Mouse (Mus musculus) embryonic facial prominence, embryonic 11.5 days (tissue): ENCODE results near the gene Chst7. TPM values are rescaled to one million over a fixed set of nuclear protein-coding genes. Genes with fewer than 3 reads are reported as not detected.

Source experiments
- ATAC-seq: fragments of 200-750 bp; cut with Nextera tagmentation; replicated peaks from 2 replicates; pipeline ENCODE4 v1.8.0; 2017; ENCODE audit warnings: low read depth; ENCODE audit not compliant: insufficient number of reproducible peaks, low FRiP score, low TSS enrichment
- DNase-seq: peaks from one replicate; pipeline ENCODE4 v3.0.0-alpha.2; 2015; ENCODE audit warnings: low spot score
- H3K27ac ChIP-seq: fragments of 300-500 bp; sonication (generic); replicated peaks from 2 replicates; pipeline ENCODE4 v1.5.1; 2014; ENCODE audit warnings: mild to moderate bottlenecking, low read depth, low read length, control low read depth
- H3K27me3 ChIP-seq: fragments of 300-500 bp; sonication (generic); 2 replicates; pipeline ENCODE4 v1.6.1; 2014; ENCODE audit warnings: mild to moderate bottlenecking, low read length, moderate library complexity, mixed read lengths; ENCODE audit not compliant: control insufficient read depth, insufficient read depth
- H3K36me3 ChIP-seq: fragments of 300-500 bp; sonication (generic); replicated peaks from 2 replicates; pipeline ENCODE4 v1.6.1; 2014; ENCODE audit warnings: low read depth, mild to moderate bottlenecking, low read length, moderate library complexity, mixed read lengths; ENCODE audit not compliant: control insufficient read depth, insufficient read depth
- H3K4me1 ChIP-seq: fragments of 300-500 bp; sonication (generic); 2 replicates; pipeline ENCODE4 v1.6.1; 2014; ENCODE audit warnings: low read length, mixed read lengths; ENCODE audit not compliant: control insufficient read depth, insufficient read depth
- H3K4me2 ChIP-seq: fragments of 300-500 bp; sonication (generic); 2 replicates; pipeline ENCODE4 v1.6.1; 2014; ENCODE audit warnings: low read depth, mild to moderate bottlenecking, control low read depth, low read length, moderate library complexity
- H3K4me3 ChIP-seq: fragments of 300-500 bp; sonication (generic); 2 replicates; pipeline ENCODE4 v1.5.1; 2014; ENCODE audit warnings: low read depth, low read length, control low read depth
- H3K9ac ChIP-seq: fragments of 300-500 bp; sonication (generic); replicated peaks from 2 replicates; pipeline ENCODE4 v1.6.1; 2014; ENCODE audit warnings: mild to moderate bottlenecking, control low read depth, low read length
- H3K9me3 ChIP-seq: fragments of 300-500 bp; sonication (generic); replicated peaks from 2 replicates; pipeline ENCODE4 v1.6.1; 2016; ENCODE audit warnings: mild to moderate bottlenecking, low read length, inconsistent platforms, mixed read lengths; ENCODE audit not compliant: control insufficient read depth
- WGBS: fragments of 180-500 bp; shearing (Covaris S2); extraction: QIAGEN DNeasy Blood & Tissue Kit; methylation state at CpG from one replicate; pipeline ENCODE4 v1.1.7; 2014; 5-methylcytosine and 5-hydroxymethylcytosine counted together
- polyA plus RNA-seq: library from polyadenylated mRNA; unstranded; fragments of >200 nt; fragmentation: Nextera tagmentation; extraction: Ambion mirVana; gene quantifications from 2 replicates; pipeline ENCODE4 v1.2.1, GENCODE M21; 2014

Chst7 gene
- polyA plus RNA-seq, 1 experiment from 2014 or later, result 1.8 TPM

- Histone ChIP-seq H3K9ac (no peak overlapping the region), H3K4me3 (no peak overlapping the region), H3K36me3 (no peaks in the 10 kb centered on the region), H3K27ac (no peak overlapping the region), H3K4me1 (no peaks in the 10 kb centered on the region), H3K27me3 (no peaks in the 10 kb centered on the region), H3K9me3 (no peaks in the 10 kb centered on the region), H3K4me2 (no peak overlapping the region)
- no peak for ATAC-seq
- WGBS, result 76% methylated on average over 2 of the region's 2 CpGs
- no peak for DNase-seq
Observed at GRCm38 (mm10) chrX:20117717-20118116, 58.4 kb downstream of the Chst7 start.

GRCm38 (mm10) chrX:20125481-20125880, 66.1 kb downstream of the Chst7 start:
- no peak overlapping the region for H3K9ac ChIP-seq
- 69% methylated on average over 2 of the region's 2 CpGs for WGBS
- no peak for DNase-seq
- no peak overlapping the region for H3K27ac ChIP-seq
- no peak for ATAC-seq
- H3K4me3 ChIP-seq, result no peak overlapping the region
- H3K9me3 ChIP-seq, result no peaks in the 10 kb centered on the region
- no peak overlapping the region for H3K4me2 ChIP-seq
- H3K27me3 ChIP-seq, result no peaks in the 10 kb centered on the region
- H3K4me1 ChIP-seq, result no peaks in the 10 kb centered on the region
- no peaks in the 10 kb centered on the region for H3K36me3 ChIP-seq

GRCm38 (mm10) chrX:20128951-20129350, 69.6 kb downstream of the Chst7 start:
- no peak for ATAC-seq
- no peak overlapping the region for H3K27ac ChIP-seq
- no peak overlapping the region for H3K9ac ChIP-seq
- no peak overlapping the region for H3K4me2 ChIP-seq
- H3K36me3 ChIP-seq, result no peaks in the 10 kb centered on the region
- no peak for DNase-seq
- no peak overlapping the region for H3K4me3 ChIP-seq
- H3K27me3 ChIP-seq, result no peaks in the 10 kb centered on the region
- no peaks in the 10 kb centered on the region for H3K9me3 ChIP-seq
- no peaks in the 10 kb centered on the region for H3K4me1 ChIP-seq

- WGBS, result 86% methylated on average over 1 of the region's 1 CpGs
- Histone ChIP-seq H3K36me3 (no peaks in the 10 kb centered on the region), H3K4me1 (no peaks in the 10 kb centered on the region), H3K4me2 (no peak overlapping the region), H3K4me3 (no peak overlapping the region), H3K27ac (no peak overlapping the region), H3K9ac (no peak overlapping the region), H3K27me3 (no peaks in the 10 kb centered on the region), H3K9me3 (no peaks in the 10 kb centered on the region)
- DNase-seq (no peak), ATAC-seq (no peak)
Observed at GRCm38 (mm10) chrX:20129466-20129865, 70.1 kb downstream of the Chst7 start.

Other genes with a start within 250 kb of the Chst7 start
- gene Slc9a7, start 232.2 kb downstream of the Chst7 start, polyA plus RNA-seq, result 0.50 and 1.2 TPM in 2 replicates